Mouse (Mus musculus): ENCODE results near the gene Nek4. TPM values are rescaled to one million over a fixed set of nuclear protein-coding genes. Genes with fewer than 3 reads are reported as not detected.

Nek4 gene
- 4.7 and 4.9 TPM in 2 replicates for polyA plus RNA-seq (2015; fragmentation: Nextera tagmentation; extraction: Ambion mirVana)

DNA sequence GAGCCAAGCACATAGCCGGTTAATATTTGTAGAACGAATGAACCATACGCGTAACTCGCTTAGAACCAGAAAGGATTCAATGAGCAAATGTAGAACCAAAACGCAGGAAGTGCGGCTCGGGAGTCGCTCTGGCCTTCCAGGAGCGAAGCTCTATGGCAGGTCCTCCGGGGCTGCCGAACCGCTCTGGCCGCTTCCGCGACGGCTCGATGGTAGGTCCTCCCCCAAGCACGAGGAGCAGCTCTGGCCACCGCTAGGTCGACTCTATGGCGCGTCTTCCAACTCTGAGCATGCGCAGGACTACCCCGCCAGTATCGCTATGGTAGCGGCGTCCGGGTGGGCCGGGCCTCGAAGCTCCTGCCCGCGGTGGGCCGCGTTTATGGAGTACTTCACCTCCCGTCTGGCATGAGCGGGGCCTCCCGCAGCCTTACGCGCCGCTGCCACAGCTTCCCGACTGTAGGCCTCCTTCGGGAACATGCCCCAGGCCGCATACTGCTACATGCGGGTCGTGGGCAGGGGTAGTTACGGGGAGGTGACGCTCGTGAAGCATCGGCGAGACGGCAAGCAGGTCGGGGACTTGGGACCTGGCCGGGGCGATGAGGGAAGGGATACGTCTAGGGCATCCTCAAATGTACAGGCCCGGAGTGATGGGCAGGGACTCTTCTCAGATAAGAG lies at the start of gene Nek4:
Gene Nek4 (plus strand): TSS at position 224 of the 672 bp plus-strand sequence.
- under 1% methylated on average over 57 of the region's 57 CpGs for WGBS
- Histone ChIP-seq H3K9ac (peak within 1 kb of the TSS; percentile 92), H3K9me3 (no peaks in the 10 kb centered on the region), H3K4me3 (peak within 1 kb of the TSS; percentile 91), H3K27ac (replicated peaks) (peak within 1 kb of the TSS; percentile 57), H3K27me3 (replicated peaks) (no peaks in the 10 kb centered on the region; the same call in 1 of the 2 replicates), H3K36me3 (0 out of 2 replicates have a peak, but pooled peaks cover 2% of the 10 kb centered on the region), H3K4me1 (peaks cover 9% of the 10 kb centered on the region), H3K4me2 (peak within 1 kb of the TSS; percentile 90)
- ATAC-seq (ENCODE audit: extremely low read depth, insufficient number of reproducible peaks, low FRiP score, low TSS enrichment): peak; percentile 95

DNA sequence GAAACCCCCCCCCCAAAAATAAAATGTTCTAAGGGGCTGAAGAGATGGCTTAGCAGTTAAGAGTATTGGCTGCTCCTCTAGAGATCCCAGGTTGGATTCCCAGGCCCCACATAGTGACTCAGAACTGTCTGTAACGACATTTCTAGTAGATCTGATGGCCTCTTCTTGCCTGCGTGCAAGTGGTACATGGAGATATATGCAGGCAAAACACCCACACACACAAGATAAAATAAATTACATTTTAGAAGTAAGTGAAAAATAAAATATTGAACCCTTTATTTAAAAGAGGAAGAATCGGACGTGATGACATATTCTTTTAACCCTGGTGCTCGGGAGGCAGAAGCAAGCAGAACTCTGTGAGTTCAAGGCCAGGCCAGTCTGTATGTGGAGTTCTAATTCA lies 48.5 kb upstream of the Nek4 start:
- 74% methylated on average over 5 of the region's 5 CpGs for WGBS
- no peak overlapping the region for H3K4me3 ChIP-seq
- no peak overlapping the region for H3K27ac ChIP-seq (replicated peaks)
- no peak overlapping the region for H3K9ac ChIP-seq
- H3K4me2 ChIP-seq: no peak overlapping the region
- ATAC-seq (ENCODE audit: extremely low read depth, insufficient number of reproducible peaks, low FRiP score, low TSS enrichment): no peak
- H3K27me3 ChIP-seq (replicated peaks): no peaks in the 10 kb centered on the region
- H3K9me3 ChIP-seq: no peaks in the 10 kb centered on the region
- no peaks in the 10 kb centered on the region for H3K36me3 ChIP-seq
- H3K4me1 ChIP-seq: no peaks in the 10 kb centered on the region

DNA sequence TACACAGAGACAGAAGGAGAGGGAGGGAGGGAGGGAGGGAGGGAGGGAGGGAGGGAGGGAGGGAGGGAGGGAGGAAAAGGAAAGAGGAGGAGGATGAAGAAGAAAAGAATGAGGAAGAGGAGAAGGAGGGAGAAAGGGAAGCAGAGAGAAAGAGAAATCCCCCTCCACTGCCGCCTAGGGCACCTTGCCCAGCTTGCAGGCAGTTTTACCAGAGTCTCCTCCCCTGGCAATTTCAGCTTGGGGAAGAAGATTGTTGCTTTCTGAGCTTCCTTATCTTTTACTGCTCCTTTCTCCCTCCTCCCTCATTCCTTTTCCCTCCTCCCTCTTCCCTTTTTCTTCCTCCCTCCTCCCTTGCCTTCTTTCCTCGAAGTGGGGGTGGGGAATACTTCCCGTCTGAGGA lies 48.1 kb upstream of the Nek4 start:
- H3K4me2 ChIP-seq: no peak overlapping the region
- no peaks in the 10 kb centered on the region for H3K9me3 ChIP-seq
- WGBS: 53% methylated on average over 3 of the region's 3 CpGs
- no peaks in the 10 kb centered on the region for H3K36me3 ChIP-seq
- ATAC-seq (ENCODE audit: extremely low read depth, insufficient number of reproducible peaks, low FRiP score, low TSS enrichment): no peak
- no peaks in the 10 kb centered on the region for H3K27me3 ChIP-seq (replicated peaks)
- no peak overlapping the region for H3K27ac ChIP-seq (replicated peaks)
- H3K4me3 ChIP-seq: no peak overlapping the region
- H3K4me1 ChIP-seq: no peaks in the 10 kb centered on the region
- no peak overlapping the region for H3K9ac ChIP-seq

DNA sequence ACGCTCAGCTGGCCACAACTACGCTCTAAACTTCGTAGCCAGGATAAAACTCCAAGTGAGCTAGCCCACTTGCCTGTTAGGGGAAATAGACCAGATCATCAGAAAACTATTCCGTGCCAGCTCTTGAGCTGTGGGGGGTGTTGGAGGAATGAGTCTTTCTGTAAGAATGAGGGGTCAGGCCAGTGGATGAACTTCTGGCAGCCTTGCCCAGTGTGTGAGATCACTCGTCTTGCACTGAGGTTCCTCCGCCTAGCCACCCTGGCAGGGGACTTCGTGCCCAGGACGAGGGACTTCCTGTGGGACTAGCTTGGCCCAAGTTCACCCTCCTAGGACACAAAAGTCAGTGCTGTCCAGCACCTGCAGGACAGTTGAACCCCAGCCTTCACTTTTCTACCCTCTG lies 46.9 kb upstream of the Nek4 start:
- WGBS: 75% methylated on average over 8 of the region's 8 CpGs
- Histone ChIP-seq H3K27ac (replicated peaks) (no peak overlapping the region), H3K9me3 (no peaks in the 10 kb centered on the region), H3K4me1 (no peaks in the 10 kb centered on the region), H3K4me2 (no peak overlapping the region), H3K27me3 (replicated peaks) (no peaks in the 10 kb centered on the region), H3K4me3 (no peak overlapping the region), H3K9ac (no peak overlapping the region), H3K36me3 (no peaks in the 10 kb centered on the region)
- ATAC-seq (ENCODE audit: extremely low read depth, insufficient number of reproducible peaks, low FRiP score, low TSS enrichment): no peak

DNA sequence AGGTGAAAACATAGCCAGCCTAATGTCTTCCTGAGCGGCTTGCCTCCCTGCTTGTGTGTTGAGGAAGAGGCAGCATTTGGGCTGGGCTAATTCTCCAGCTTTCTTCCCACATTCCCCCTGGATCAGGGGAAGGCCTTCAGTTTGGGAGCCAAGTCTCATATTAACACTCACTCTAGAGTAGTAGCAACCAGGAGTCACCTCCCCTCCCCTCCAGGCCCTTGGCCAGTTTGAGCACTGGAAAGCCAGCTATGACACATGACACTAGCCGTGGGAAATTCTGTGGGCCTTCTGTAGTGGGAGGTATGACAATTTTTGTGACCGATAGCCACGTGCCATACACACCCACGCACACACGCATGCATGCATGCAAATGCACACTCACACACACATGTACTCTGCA lies 45.2 kb upstream of the Nek4 start:
- Histone ChIP-seq H3K9ac (no peak overlapping the region), H3K4me3 (no peak overlapping the region), H3K36me3 (no peaks in the 10 kb centered on the region), H3K4me2 (no peak overlapping the region), H3K27ac (replicated peaks) (no peak overlapping the region), H3K4me1 (no peaks in the 10 kb centered on the region), H3K9me3 (no peaks in the 10 kb centered on the region), H3K27me3 (replicated peaks) (no peaks in the 10 kb centered on the region)
- ATAC-seq (ENCODE audit: extremely low read depth, insufficient number of reproducible peaks, low FRiP score, low TSS enrichment): no peak
- 79% methylated on average over 6 of the region's 6 CpGs for WGBS

- Histone ChIP-seq H3K9me3 (no peaks in the 10 kb centered on the region), H3K9ac (no peak overlapping the region), H3K27me3 (replicated peaks) (no peaks in the 10 kb centered on the region), H3K27ac (replicated peaks) (no peak overlapping the region), H3K4me1 (no peaks in the 10 kb centered on the region), H3K4me2 (no peak overlapping the region), H3K4me3 (no peak overlapping the region), H3K36me3 (no peaks in the 10 kb centered on the region)
- no peak for ATAC-seq (ENCODE audit: extremely low read depth, insufficient number of reproducible peaks, low FRiP score, low TSS enrichment)
- WGBS: 72% methylated on average over 3 of the region's 3 CpGs
Measured at GRCm38 (mm10) chr14:30907814-30908265, 43.3 kb upstream of the Nek4 start.

GRCm38 (mm10) chr14:30911141-30911540 lies 40.0 kb upstream of the Nek4 start:
- no peak overlapping the region for H3K9ac ChIP-seq
- no peaks in the 10 kb centered on the region for H3K4me1 ChIP-seq
- no peaks in the 10 kb centered on the region for H3K27me3 ChIP-seq (replicated peaks)
- no peak for ATAC-seq (ENCODE audit: extremely low read depth, insufficient number of reproducible peaks, low FRiP score, low TSS enrichment)
- H3K4me2 ChIP-seq: no peak overlapping the region
- 82% methylated on average over 8 of the region's 8 CpGs for whole genome bisulfite sequencing
- H3K27ac ChIP-seq (replicated peaks): no peak overlapping the region
- H3K9me3 ChIP-seq: no peaks in the 10 kb centered on the region
- H3K36me3 ChIP-seq: no peaks in the 10 kb centered on the region
- no peak overlapping the region for H3K4me3 ChIP-seq

GRCm38 (mm10) chr14:30912641-30913040 lies 38.5 kb upstream of the Nek4 start:
- no peak overlapping the region for H3K27ac ChIP-seq (replicated peaks)
- ATAC-seq (ENCODE audit: extremely low read depth, insufficient number of reproducible peaks, low FRiP score, low TSS enrichment): no peak
- no peak overlapping the region for H3K4me3 ChIP-seq
- H3K36me3 ChIP-seq: no peaks in the 10 kb centered on the region
- H3K4me1 ChIP-seq: no peaks in the 10 kb centered on the region
- no peak overlapping the region for H3K9ac ChIP-seq
- H3K9me3 ChIP-seq: no peaks in the 10 kb centered on the region
- WGBS: 78% methylated on average over 8 of the region's 8 CpGs
- H3K27me3 ChIP-seq (replicated peaks): no peaks in the 10 kb centered on the region
- H3K4me2 ChIP-seq: no peak overlapping the region

DNA sequence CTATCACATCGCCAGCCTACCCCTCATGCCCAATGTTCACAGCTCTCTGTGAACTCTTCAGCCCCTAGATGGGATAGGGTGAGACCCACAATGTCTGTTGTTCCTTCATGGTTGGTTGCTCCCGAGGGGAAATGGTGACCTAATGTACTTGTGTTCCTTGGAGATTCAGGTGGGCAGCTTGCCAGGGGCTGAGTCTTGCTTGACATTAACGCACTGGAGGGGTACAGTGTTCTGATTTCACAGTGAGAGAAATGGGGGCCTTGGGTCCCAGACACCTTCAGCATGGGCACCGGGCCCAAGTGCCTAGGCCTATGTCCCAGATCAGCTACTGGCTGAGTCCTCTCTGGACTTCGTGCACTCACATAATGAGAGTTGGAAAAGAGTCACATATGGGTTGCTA lies 37.8 kb upstream of the Nek4 start:
- Histone ChIP-seq H3K4me1 (no peaks in the 10 kb centered on the region), H3K9ac (no peak overlapping the region), H3K27ac (replicated peaks) (no peak overlapping the region), H3K27me3 (replicated peaks) (no peaks in the 10 kb centered on the region), H3K9me3 (no peaks in the 10 kb centered on the region), H3K4me2 (no peak overlapping the region), H3K4me3 (no peak overlapping the region), H3K36me3 (no peaks in the 10 kb centered on the region)
- 72% methylated on average over 5 of the region's 5 CpGs for WGBS
- ATAC-seq (ENCODE audit: extremely low read depth, insufficient number of reproducible peaks, low FRiP score, low TSS enrichment): no peak

DNA sequence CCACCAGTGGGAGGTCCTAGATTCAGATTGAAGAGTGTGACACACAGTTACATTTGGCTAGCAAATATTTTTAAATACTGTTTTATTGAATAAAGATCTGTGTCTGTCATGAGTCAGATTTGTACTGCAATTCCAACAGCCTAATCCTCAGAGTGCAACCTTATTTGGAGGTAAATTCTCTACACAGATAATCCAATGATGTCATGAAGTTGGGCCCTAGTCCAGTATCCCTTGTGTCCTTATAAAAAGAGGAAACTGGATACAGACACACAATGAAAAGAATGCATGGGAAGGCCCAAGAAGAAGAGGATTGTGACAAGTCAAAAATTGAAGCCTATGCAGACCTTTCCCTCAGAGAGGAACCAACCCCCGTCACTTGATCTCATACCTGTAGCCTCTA lies 34.7 kb upstream of the Nek4 start:
- H3K36me3 ChIP-seq: no peaks in the 10 kb centered on the region
- no peak overlapping the region for H3K27ac ChIP-seq (replicated peaks)
- H3K4me3 ChIP-seq: no peak overlapping the region
- ATAC-seq (ENCODE audit: extremely low read depth, insufficient number of reproducible peaks, low FRiP score, low TSS enrichment): no peak
- no peaks in the 10 kb centered on the region for H3K9me3 ChIP-seq
- no peak overlapping the region for H3K9ac ChIP-seq
- 84% methylated on average over 1 of the region's 1 CpGs for WGBS
- H3K27me3 ChIP-seq (replicated peaks): no peaks in the 10 kb centered on the region
- no peak overlapping the region for H3K4me2 ChIP-seq
- no peaks in the 10 kb centered on the region for H3K4me1 ChIP-seq

GRCm38 (mm10) chr14:30922053-30922670 lies 29.0 kb upstream of the Nek4 start:
- WGBS: 52% methylated on average over 8 of the region's 8 CpGs
- H3K4me2 ChIP-seq: no peak overlapping the region
- no peaks in the 10 kb centered on the region for H3K9me3 ChIP-seq
- no peaks in the 10 kb centered on the region for H3K36me3 ChIP-seq
- no peak for ATAC-seq (ENCODE audit: extremely low read depth, insufficient number of reproducible peaks, low FRiP score, low TSS enrichment)
- no peak overlapping the region for H3K27ac ChIP-seq (replicated peaks)
- no peaks in the 10 kb centered on the region for H3K27me3 ChIP-seq (replicated peaks)
- H3K4me1 ChIP-seq: peaks cover 10% of the 10 kb centered on the region; the same call in 1 of the 2 replicates
- no peak overlapping the region for H3K4me3 ChIP-seq
- H3K9ac ChIP-seq: no peak overlapping the region

All from heart, embryonic 13.5 days (tissue).